Mouse (Mus musculus) embryonic facial prominence, embryonic 11.5 days (tissue): ENCODE data around the gene Ksr1. TPM values are rescaled to one million over a fixed set of nuclear protein-coding genes. Genes with fewer than 3 reads are reported as not detected.

Experiments used
- ATAC-seq: fragments of 200-750 bp; cut with Nextera tagmentation; replicated peaks from 2 replicates; pipeline ENCODE4 v1.8.0; 2017; ENCODE audit warnings: low read depth; ENCODE audit not compliant: insufficient number of reproducible peaks, low FRiP score, low TSS enrichment
- DNase-seq: peaks from one replicate; pipeline ENCODE4 v3.0.0-alpha.2; 2015; ENCODE audit warnings: low spot score
- H3K27ac ChIP-seq: fragments of 300-500 bp; sonication (generic); replicated peaks from 2 replicates; pipeline ENCODE4 v1.5.1; 2014; ENCODE audit warnings: mild to moderate bottlenecking, low read depth, low read length, control low read depth
- H3K27me3 ChIP-seq: fragments of 300-500 bp; sonication (generic); 2 replicates; pipeline ENCODE4 v1.6.1; 2014; ENCODE audit warnings: mild to moderate bottlenecking, low read length, moderate library complexity, mixed read lengths; ENCODE audit not compliant: control insufficient read depth, insufficient read depth
- H3K36me3 ChIP-seq: fragments of 300-500 bp; sonication (generic); replicated peaks from 2 replicates; pipeline ENCODE4 v1.6.1; 2014; ENCODE audit warnings: low read depth, mild to moderate bottlenecking, low read length, moderate library complexity, mixed read lengths; ENCODE audit not compliant: control insufficient read depth, insufficient read depth
- H3K4me1 ChIP-seq: fragments of 300-500 bp; sonication (generic); 2 replicates; pipeline ENCODE4 v1.6.1; 2014; ENCODE audit warnings: low read length, mixed read lengths; ENCODE audit not compliant: control insufficient read depth, insufficient read depth
- H3K4me2 ChIP-seq: fragments of 300-500 bp; sonication (generic); 2 replicates; pipeline ENCODE4 v1.6.1; 2014; ENCODE audit warnings: low read depth, mild to moderate bottlenecking, control low read depth, low read length, moderate library complexity
- H3K4me3 ChIP-seq: fragments of 300-500 bp; sonication (generic); 2 replicates; pipeline ENCODE4 v1.5.1; 2014; ENCODE audit warnings: low read depth, low read length, control low read depth
- H3K9ac ChIP-seq: fragments of 300-500 bp; sonication (generic); replicated peaks from 2 replicates; pipeline ENCODE4 v1.6.1; 2014; ENCODE audit warnings: mild to moderate bottlenecking, control low read depth, low read length
- H3K9me3 ChIP-seq: fragments of 300-500 bp; sonication (generic); replicated peaks from 2 replicates; pipeline ENCODE4 v1.6.1; 2016; ENCODE audit warnings: mild to moderate bottlenecking, low read length, inconsistent platforms, mixed read lengths; ENCODE audit not compliant: control insufficient read depth
- WGBS: fragments of 180-500 bp; shearing (Covaris S2); extraction: QIAGEN DNeasy Blood & Tissue Kit; methylation state at CpG from one replicate; pipeline ENCODE4 v1.1.7; 2014; 5-methylcytosine and 5-hydroxymethylcytosine counted together
- polyA plus RNA-seq: library from polyadenylated mRNA; unstranded; fragments of >200 nt; fragmentation: Nextera tagmentation; extraction: Ambion mirVana; gene quantifications from 2 replicates; pipeline ENCODE4 v1.2.1, GENCODE M21; 2014

Ksr1 gene
- polyA plus RNA-seq, 1 experiment from 2014 or later = 2.9 TPM

DNA sequence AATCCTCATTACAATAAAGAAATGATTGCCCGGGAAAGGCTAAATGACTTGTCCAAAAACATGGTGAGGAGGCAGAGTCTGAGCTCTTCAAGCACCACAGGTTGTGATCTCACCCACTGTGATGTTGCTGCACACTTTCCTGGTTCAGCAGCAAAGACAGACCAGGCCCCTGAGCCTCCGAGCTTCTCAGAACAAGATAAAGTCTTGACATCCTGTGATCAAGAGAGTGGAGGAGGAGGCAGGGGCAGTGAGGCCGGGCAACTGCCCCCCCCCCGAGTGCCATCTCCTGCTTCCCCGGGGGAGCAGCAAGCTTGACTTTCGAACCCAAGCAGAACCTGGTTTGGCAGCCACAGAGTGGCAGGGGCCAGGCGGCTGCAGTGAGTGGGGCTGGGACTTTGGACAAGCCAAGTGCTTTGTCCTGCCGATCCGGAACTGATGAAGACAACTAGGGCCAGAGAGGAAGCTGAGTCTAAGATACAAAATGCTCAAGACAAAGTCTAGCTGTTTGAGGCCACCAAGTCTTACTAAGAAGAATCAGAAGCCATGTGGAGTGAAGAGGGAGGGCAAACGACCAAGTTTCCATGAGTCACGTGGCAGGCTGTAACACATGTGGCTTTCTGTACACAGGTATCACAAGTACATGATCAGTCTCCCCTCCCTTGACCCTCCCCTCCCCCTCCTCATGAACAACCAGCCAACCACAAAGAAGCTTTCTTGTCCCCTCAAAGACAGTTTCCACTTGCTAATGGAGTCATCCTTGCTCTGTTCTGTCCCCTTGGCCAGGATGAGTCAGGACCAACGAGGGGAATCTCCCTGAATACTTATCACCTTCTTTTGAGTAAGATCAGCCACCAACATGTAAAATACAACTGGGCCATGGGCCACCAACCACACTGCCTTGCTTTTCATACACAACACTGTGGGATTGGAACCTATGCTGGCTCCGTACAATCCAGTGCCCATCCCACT, 16.5 kb downstream of the Ksr1 start:
- H3K27me3 ChIP-seq = no peaks in the 10 kb centered on the region
- no peaks in the 10 kb centered on the region for H3K9me3 ChIP-seq
- DNase-seq (no peak), ATAC-seq (no peak)
- H3K27ac ChIP-seq = no peak overlapping the region
- H3K4me1 ChIP-seq = no peaks in the 10 kb centered on the region
- whole genome bisulfite sequencing = 73% methylated on average over 13 of the region's 13 CpGs
- H3K4me3 ChIP-seq = no peak overlapping the region
- no peak overlapping the region for H3K4me2 ChIP-seq
- no peaks in the 10 kb centered on the region for H3K36me3 ChIP-seq
- H3K9ac ChIP-seq = no peak overlapping the region

DNA sequence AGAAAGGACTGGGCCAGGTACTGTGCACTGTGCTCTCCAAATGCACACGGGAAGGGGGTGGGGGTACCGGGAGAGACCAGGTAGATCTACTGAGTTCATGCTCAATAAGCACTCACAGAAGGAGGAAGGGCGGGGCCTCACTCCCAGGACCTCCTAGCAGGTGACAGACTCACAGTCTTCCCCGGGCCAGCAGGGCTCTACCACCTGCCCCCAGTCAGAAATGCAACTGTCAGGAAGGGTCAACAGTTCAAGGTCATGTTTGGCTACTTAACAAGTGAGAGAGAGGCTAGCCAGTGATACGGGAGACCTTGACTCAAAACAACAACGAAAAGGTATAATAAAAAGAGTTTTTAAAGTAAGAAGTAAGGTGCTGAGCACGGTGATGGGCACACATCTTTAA, 18.0 kb downstream of the Ksr1 start:
- Histone ChIP-seq H3K4me3 (no peak overlapping the region), H3K27me3 (no peaks in the 10 kb centered on the region), H3K9me3 (no peaks in the 10 kb centered on the region), H3K36me3 (no peaks in the 10 kb centered on the region), H3K9ac (no peak overlapping the region), H3K4me2 (no peak overlapping the region), H3K27ac (no peak overlapping the region), H3K4me1 (no peaks in the 10 kb centered on the region)
- WGBS = 92% methylated on average over 7 of the region's 7 CpGs
- ATAC-seq (no peak), DNase-seq (no peak)

DNA sequence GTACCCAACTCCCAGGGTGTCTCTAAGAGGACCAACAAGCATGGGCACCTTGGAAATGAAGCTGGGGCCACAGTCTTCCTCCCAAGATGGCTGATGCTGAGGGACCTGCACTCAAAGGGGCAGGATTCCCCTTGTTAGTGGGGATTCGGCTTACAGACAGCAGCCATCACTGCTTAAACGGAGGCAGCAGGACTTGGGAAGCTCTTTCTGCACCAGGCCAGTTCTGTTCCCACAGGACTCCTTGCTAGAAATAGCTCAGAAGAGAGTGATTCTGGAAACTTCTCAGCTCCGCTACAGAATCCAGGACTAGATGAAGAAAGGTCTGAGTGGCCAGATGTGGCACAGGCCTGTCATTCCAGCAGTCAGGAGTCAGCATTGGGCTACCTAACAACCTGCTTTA, 19.2 kb downstream of the Ksr1 start:
- WGBS = 79% methylated on average over 3 of the region's 3 CpGs
- Histone ChIP-seq H3K27me3 (no peaks in the 10 kb centered on the region), H3K9ac (no peak overlapping the region), H3K27ac (no peak overlapping the region), H3K4me3 (no peak overlapping the region), H3K4me1 (no peaks in the 10 kb centered on the region), H3K4me2 (no peak overlapping the region), H3K36me3 (no peaks in the 10 kb centered on the region), H3K9me3 (no peaks in the 10 kb centered on the region)
- no peak for DNase-seq
- no peak for ATAC-seq

DNA sequence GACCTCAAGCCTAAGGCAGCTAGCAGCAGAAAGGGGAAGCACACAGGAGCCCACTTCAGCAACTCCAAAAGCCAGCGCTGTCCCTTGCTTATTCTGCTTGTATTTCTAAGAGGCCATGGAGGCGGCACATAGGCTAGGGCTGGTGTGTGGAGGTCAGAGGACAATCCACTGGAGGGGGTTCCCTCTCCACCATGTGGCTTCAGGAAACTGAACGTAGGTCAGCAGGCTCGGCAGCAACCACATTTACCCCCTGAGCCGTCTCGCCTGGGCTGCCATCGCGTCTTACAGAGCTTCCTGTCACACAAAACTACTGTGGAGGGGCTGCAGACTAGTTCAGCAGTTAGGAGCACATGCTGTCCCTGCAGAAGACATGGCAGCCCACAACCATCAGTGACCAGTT, 20.4 kb downstream of the Ksr1 start:
- no peak for DNase-seq
- no peak for ATAC-seq
- H3K4me1 ChIP-seq = no peaks in the 10 kb centered on the region
- H3K4me2 ChIP-seq = no peak overlapping the region
- 48% methylated on average over 8 of the region's 8 CpGs for WGBS
- H3K27ac ChIP-seq = no peak overlapping the region
- no peaks in the 10 kb centered on the region for H3K36me3 ChIP-seq
- H3K4me3 ChIP-seq = no peak overlapping the region
- H3K9me3 ChIP-seq = no peaks in the 10 kb centered on the region
- H3K9ac ChIP-seq = no peak overlapping the region
- H3K27me3 ChIP-seq = no peaks in the 10 kb centered on the region

DNA sequence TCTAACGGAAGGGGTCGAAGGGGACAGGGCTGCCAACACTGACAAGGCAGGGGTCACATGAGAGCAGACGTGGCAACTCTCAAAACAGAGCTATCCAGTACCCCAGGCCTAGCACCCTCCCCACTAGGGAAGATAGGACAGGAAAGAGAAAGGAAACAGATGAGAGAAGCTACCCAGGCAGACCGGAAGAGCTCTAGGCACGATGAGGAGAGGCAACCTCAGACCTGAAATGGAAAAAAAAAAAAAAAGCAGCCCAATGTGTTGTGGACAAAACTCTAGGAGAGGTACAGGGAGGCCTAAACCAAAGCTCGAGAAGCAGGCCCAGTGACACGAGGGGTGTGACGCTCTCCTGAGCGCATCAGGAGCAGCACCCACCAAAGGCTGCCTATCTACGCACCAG, 23.7 kb downstream of the Ksr1 start:
- Histone ChIP-seq H3K4me2 (no peak overlapping the region), H3K27me3 (no peaks in the 10 kb centered on the region), H3K9ac (no peak overlapping the region), H3K36me3 (no peaks in the 10 kb centered on the region), H3K4me3 (no peak overlapping the region), H3K4me1 (no peaks in the 10 kb centered on the region), H3K9me3 (no peaks in the 10 kb centered on the region), H3K27ac (no peak overlapping the region)
- ATAC-seq = no peak
- DNase-seq = no peak
- 83% methylated on average over 10 of the region's 10 CpGs for WGBS

DNA sequence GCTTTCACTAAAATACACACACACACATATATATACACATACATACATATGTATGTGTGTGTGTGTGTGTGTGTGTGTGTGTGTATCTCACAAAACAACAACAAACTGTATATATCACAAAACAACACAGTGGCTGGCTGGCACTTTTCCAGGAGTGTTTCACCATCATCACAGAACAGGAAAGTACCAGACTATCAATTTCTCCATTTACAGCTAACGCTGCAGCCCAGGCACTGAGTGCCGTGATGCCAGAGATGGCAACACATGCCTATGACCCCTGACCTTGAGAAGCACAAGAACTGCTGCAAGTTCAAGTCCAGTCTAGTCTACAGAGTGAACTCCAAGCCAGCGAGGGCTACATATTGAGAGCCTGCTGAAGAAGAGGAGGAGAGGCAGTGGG, 26.1 kb downstream of the Ksr1 start:
- H3K27me3 ChIP-seq = no peaks in the 10 kb centered on the region
- H3K27ac ChIP-seq = no peak overlapping the region
- no peaks in the 10 kb centered on the region for H3K9me3 ChIP-seq
- DNase-seq = no peak
- H3K9ac ChIP-seq = no peak overlapping the region
- H3K4me3 ChIP-seq = no peak overlapping the region
- no peaks in the 10 kb centered on the region for H3K36me3 ChIP-seq
- no peak for ATAC-seq
- no peaks in the 10 kb centered on the region; the same call in 1 of the 2 replicates for H3K4me1 ChIP-seq
- H3K4me2 ChIP-seq = no peak overlapping the region
- WGBS = 81% methylated on average over 3 of the region's 3 CpGs

DNA sequence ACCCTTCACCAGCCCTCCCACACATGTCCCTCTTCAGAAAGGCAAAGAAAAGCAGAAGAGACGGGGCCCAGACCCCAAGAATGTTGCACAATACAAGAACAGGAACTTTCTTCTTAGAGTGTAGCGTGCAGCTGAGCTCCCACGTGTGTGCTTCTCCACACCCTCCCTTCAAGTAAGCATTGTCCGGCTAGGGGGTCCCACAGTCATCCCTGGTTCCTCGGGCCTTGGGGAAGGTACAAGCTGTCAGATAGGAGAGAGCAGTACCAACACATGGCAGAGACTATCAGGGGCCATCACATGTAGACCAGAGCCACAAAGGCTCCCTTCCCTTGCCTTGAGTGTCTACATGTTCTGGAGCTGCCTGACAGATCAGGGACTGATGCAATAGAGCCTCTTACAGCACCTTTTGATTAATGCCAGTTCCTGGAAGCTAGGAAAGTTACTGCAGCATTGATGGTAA, 27.3 kb downstream of the Ksr1 start:
- no peaks in the 10 kb centered on the region for H3K9me3 ChIP-seq
- no peak for DNase-seq
- H3K27me3 ChIP-seq = no peaks in the 10 kb centered on the region
- ATAC-seq = no peak
- H3K36me3 ChIP-seq = no peaks in the 10 kb centered on the region
- H3K4me2 ChIP-seq = no peak overlapping the region
- no peak overlapping the region for H3K9ac ChIP-seq
- no peak overlapping the region for H3K27ac ChIP-seq
- H3K4me3 ChIP-seq = no peak overlapping the region
- 73% methylated on average over 5 of the region's 5 CpGs for WGBS
- H3K4me1 ChIP-seq = no peaks in the 10 kb centered on the region; the same call in 1 of the 2 replicates

DNA sequence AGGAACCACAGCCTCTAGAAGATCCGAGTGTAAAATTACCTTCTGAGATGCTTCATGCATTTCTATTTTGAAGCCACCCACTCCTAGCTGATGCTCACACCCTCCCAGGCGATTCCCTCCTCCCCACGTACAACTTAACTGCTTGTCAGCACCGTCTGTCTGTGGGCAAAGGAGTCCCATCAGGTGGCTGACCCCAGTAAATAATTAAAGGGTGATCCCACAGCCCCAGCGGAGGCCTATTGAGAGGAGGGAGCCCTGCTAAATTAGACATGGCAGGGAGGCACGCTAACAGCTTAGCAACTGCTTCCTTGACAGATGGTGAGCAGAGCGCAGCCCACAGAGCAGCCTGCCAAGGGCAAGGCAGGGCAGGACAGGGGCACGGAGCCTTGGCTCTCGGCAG, 29.5 kb downstream of the Ksr1 start:
- ATAC-seq (peak; percentile 71), DNase-seq (no peak)
- H3K4me2 ChIP-seq = no peak overlapping the region
- H3K27me3 ChIP-seq = no peaks in the 10 kb centered on the region
- 20% methylated on average over 9 of the region's 9 CpGs for WGBS
- no peak overlapping the region for H3K4me3 ChIP-seq
- H3K36me3 ChIP-seq = no peaks in the 10 kb centered on the region
- no peak overlapping the region for H3K27ac ChIP-seq
- H3K9ac ChIP-seq = no peak overlapping the region
- no peaks in the 10 kb centered on the region; the same call in 1 of the 2 replicates for H3K4me1 ChIP-seq
- no peaks in the 10 kb centered on the region for H3K9me3 ChIP-seq
